Mouse (Mus musculus) stomach, adult 2 months (tissue): ENCODE measurements around the gene Chrna10. TPM values are rescaled to one million over a fixed set of nuclear protein-coding genes. Genes with fewer than 3 reads are reported as not detected.

Source experiments
- polyA plus RNA-seq: library from polyadenylated mRNA; depleted of rRNA; stranded (reverse); fragments of >200 nt; gene quantifications from 2 replicates; pipeline ENCODE4 v1.2.3, GENCODE M21; 2012; rRNA removed

Gene Chrna10
- 0.04 and 0.08 TPM in 2 replicates for polyA plus RNA-seq

GRCm38 (mm10) chr7:102116579-102117331, at the start of gene Chrna10:
Gene Chrna10 (minus strand): TSS chr7:102116828.

GRCm38 (mm10) chr7:102109171-102109570, 7.5 kb downstream of the Chrna10 start, which contains the start of gene Art5:
Gene Art5 (minus strand): TSS chr7:102109489.

GRCm38 (mm10) chr7:102101487-102101886, 15.1 kb downstream of the Chrna10 start, which contains the start of gene Art1:
Gene Art1 (plus strand): TSS chr7:102101743.

GRCm38 (mm10) chr7:102082816-102083215, 33.8 kb downstream of the Chrna10 start, which contains the start of gene Trpc2:
Gene Trpc2 (plus strand): TSS chr7:102083116.

GRCm38 (mm10) chr7:102065046-102065891, 51.4 kb downstream of the Chrna10 start, which contains the start of the genes Rnf121, Xndc1 and Xntrpc:
Gene Rnf121 (minus strand): TSS chr7:102065469.
Gene Xndc1 (plus strand): TSS chr7:102065511.
Gene Xntrpc (plus strand): TSS chr7:102065713.

Other genes with a start within 250 kb of the Chrna10 start
- 0.87 and 1.6 TPM in 2 replicates for gene Folr1, start 246.0 kb downstream of the Chrna10 start, polyA plus RNA-seq
- 136 and 171 TPM in 2 replicates for gene Lamtor1, start 210.9 kb downstream of the Chrna10 start, polyA plus RNA-seq
- gene Tomt, start 210.5 kb downstream of the Chrna10 start, polyA plus RNA-seq, result 0.04 TPM in 1 of 2 replicates, not detected in the other
- gene Lrrc51, start 182.9 kb downstream of the Chrna10 start, polyA plus RNA-seq, result 2.9 and 4.7 TPM in 2 replicates
- 30.8 and 33.0 TPM in 2 replicates for gene Numa1, start 182.7 kb downstream of the Chrna10 start, polyA plus RNA-seq
- 1.9 and 2.6 TPM in 2 replicates for gene Il18bp, start 98.1 kb downstream of the Chrna10 start, polyA plus RNA-seq
- gene Rnf121, start 51.4 kb downstream of the Chrna10 start, polyA plus RNA-seq, result 10.6 and 12.9 TPM in 2 replicates
- gene Xndc1, start 51.3 kb downstream of the Chrna10 start, polyA plus RNA-seq, result 9.8 and 11.4 TPM in 2 replicates
- gene Xntrpc, start 51.1 kb downstream of the Chrna10 start, polyA plus RNA-seq, result 0.27 and 0.56 TPM in 2 replicates
- 0.38 and 0.76 TPM in 2 replicates for gene Trpc2, start 33.7 kb downstream of the Chrna10 start, polyA plus RNA-seq
- 2.2 and 4.2 TPM in 2 replicates for gene Art1, start 15.1 kb downstream of the Chrna10 start, polyA plus RNA-seq
- 0.16 and 0.40 TPM in 2 replicates for gene Art5, start 7.3 kb downstream of the Chrna10 start, polyA plus RNA-seq
- 4.6 and 5.4 TPM in 2 replicates for gene Nup98, start 93.3 kb upstream of the Chrna10 start, polyA plus RNA-seq
- 118 and 123 TPM in 2 replicates for gene Pgap2, start 93.4 kb upstream of the Chrna10 start, polyA plus RNA-seq
- 48.4 and 53.1 TPM in 2 replicates for gene Rhog, start 139.2 kb upstream of the Chrna10 start, polyA plus RNA-seq
- 29.9 and 33.5 TPM in 2 replicates for gene Stim1, start 151.0 kb upstream of the Chrna10 start, polyA plus RNA-seq